Mouse (Mus musculus): ENCODE data around the gene Srgap3.

Srgap3 gene

GRCm38 (mm10) chr6:112852261-112853235 lies 94.5 kb downstream of the Srgap3 start:
- no peak for DNase-seq

GRCm38 (mm10) chr6:112850745-112851144 lies 96.3 kb downstream of the Srgap3 start:
- DNase-seq = peak; percentile 62

GRCm38 (mm10) chr6:112848629-112849180 lies 98.4 kb downstream of the Srgap3 start:
- DNase-seq = no peak

- no peak for DNase-seq
Observed at GRCm38 (mm10) chr6:112846863-112847262, 100.2 kb downstream of the Srgap3 start.

DNA sequence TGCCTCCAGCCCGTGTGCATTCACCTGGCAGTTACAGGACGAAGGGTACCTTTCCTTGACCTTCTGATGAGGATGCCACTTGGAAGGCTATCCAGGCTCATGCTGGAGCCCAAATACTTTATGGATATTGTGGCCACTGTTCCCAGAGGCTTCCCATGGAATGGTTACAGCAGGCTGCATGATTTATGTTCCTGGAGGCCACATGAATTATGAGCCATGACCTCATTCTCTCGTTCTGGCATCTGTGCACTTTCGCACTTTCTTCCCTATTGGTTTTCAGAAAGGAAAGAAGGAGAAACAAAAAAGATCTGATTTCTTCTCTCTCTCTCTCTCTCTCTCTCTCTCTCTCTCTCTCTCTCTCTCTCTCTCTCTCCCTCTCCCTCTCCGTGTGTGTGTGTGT lies 104.6 kb downstream of the Srgap3 start:
- no peak for DNase-seq

DNA sequence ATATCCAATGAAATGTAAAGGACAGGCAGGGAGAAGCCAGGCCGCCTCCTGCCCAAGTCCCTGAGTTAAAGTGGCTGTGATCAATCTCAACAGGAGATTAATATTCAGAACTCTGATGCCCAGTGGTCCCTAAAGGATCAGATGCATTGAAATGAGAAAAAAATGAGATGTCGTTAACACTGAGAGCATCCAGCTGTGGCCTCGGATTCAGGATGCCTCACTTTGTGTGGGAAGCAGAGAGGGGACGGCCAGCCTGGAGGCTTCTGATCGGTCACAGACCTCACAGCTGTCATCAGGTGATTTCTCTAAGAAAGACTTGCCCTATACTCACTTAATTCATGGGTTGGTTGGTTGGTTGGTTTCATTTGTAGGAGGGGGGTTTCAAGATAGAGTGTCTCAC lies 106.7 kb downstream of the Srgap3 start:
- DNase-seq = no peak

GRCm38 (mm10) chr6:112839391-112839790 lies 107.7 kb downstream of the Srgap3 start:
- DNase-seq = no peak

GRCm38 (mm10) chr6:112838879-112839278 lies 108.2 kb downstream of the Srgap3 start:
- DNase-seq = peak; percentile 70

DNA sequence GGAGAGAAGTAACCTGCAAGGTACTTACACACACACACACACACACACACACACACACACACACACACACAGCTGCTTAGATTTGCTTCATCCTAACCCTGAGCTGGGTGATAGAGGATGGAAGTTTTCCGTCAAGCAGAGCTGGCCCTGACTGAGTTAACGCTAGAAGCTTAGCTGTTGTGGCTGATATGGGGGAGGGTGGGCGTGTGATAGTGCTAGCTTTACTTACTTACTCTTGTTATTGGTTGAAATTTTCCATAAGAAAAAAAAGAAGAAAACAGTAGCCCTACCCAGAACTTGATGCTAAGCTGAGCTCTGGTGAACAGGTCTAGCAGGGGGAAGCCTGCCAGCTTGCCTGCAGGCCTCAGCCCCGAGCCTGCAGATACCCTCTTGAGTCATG lies 110.4 kb downstream of the Srgap3 start:
- DNase-seq = peak; percentile 64

- no peak for DNase-seq
Observed at GRCm38 (mm10) chr6:112835413-112835812, 111.7 kb downstream of the Srgap3 start.

DNA sequence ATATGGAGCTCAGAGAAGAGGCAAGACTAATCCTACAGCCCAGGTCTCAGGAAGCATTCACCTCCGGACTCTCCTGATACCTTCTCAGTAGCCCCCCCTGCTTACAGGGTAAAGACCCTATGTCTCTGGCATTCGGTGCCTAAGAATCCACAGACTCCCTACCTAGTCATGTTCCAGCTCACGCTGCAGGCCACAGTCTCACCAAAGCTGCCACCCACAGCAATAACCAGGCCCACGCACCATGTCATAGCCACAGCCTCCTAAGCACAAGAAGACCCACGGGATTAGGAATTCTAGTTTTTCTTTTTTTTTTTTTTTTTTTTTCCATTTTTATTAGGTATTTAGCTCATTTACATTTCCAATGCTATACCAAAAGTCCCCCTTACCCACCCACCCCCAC lies 112.6 kb downstream of the Srgap3 start:
- DNase-seq = peak; percentile 58

DNA sequence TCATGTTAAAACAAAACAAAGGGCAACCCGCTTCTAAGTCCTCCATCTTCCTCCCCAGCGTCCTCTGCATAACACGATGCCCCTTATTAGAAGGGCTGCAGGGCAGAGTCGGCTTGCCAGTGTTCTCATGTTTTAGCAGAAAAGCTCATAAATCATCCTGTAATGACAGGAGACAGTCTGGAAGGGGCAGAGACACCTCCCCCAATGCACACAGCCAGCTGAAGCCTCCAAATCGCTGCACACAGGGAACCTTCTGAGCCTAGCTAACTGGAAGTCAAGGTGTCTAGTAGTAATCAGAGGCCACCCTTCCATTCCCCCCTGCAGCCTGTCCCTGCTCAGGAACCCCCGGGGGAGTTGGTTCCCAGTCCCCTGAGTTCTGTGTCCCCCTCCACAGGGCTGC lies 113.3 kb downstream of the Srgap3 start:
- no peak for DNase-seq

DNA sequence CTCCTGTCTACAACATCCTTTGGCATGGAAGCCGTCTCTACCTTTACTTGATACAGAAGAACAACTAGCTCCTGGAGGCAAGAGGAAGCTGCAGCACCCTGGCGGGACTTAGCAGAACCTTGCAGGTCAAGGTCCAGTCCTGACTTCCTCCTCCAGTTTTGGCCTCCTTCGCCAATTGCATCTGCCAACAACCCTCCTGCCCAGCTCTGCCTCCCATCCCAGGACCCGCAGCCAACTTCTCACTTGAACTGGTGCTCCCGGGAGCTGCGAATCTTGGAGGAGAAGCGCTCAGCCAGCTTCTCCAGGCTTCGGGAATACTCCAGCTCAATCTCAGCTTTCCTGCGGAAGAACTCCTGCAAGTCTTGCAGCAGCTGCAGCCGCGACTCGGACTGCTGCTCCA lies 117.9 kb downstream of the Srgap3 start:
- no peak for DNase-seq

DNA sequence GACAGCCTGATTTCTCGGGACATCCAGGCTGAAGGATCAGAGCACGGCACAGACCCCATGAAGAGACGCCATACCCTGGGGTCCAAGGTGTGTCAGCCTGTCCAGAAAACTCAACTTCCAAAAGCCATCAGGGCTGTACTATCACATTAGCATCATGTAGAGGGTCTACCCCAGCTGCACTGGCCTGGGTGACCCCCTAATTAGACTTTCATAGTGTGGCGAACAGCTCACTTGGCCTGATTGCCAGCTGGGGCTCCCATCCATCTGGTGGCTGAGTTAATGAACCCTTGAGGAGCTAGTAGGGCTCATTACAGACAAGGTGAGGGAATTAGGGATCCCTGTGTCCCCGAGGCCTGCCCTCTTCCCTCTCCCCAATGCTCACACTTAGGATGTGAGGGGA lies 118.6 kb downstream of the Srgap3 start:
- DNase-seq = no peak

DNA sequence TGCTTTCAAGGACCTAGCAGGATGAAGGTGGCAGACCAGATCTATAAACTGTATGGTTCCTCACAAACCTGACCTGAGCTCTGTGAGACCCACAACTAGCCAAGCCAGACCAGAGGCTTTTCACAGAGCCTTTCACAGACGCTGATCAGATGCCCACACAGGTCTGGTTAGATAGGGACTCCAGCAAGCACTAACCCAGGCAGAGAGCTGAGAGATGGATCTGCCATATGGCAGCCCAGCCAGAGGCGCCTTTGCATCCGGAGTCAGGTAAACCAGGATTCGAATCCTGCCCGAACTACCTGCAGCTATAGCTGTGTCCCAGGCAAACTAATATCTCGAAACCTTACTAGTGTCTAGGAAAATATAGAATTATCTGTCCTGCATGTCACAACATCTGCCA lies 121.4 kb downstream of the Srgap3 start:
- DNase-seq = no peak

GRCm38 (mm10) chr6:112823096-112823495 lies 124.0 kb downstream of the Srgap3 start:
- DNase-seq = peak; percentile 91

DNA sequence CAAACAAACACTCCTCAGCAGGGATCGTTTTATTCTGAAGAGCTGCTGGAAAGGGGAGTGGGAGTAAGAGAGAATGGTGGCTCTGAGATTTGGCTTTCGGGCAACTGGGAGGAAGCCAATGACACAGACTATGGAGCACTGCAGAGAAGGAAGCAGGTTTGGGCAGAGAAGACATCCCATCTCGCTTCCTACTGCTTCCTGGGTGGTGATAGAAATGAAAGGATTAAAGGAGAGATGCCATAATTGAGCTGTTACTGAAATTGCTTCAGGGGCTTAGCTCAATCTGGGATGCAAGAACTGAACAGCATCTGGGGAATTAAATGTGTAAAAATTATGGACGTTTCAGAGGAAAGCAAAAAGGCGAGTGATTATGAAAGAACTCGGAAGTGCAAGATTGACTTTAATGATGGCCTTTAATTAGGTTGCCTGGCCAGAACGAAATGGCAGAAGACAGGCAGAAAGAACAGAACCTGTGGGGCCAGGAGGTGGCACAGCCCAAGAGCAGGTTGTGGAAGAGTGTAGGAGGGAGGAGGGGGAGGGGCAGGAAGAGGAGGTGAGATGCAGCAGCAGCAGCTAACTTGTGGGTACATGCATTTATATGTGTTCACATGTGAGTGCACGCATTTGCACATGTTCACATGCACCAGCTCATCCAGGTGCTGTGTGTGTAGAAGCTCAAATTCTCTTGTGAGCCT lies 126.6 kb downstream of the Srgap3 start:
- DNase-seq = peak; percentile 47

DNA sequence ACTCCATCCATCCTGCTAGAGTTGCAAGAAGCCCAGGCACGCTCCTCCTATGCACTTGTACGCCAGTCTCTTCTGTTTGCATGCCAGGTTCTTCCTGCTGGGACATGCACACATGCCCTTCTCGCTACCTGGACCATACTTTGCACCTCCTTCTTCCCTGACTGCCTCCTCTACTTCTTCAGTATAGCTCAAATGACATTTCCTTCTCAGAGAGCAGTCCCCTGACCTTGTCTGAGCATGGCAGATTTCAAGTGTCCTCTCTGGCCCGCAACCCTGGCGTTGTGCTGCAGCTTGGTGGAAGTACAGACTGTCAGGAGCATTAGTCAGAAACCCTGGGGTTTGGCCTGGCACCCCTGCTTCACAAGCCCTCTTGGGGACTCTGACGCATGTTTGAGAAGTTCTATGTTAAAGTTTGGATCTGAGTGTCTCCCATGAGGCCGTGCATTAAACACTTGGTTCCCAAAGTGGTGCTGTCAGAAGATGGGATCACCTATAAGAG lies 128.6 kb downstream of the Srgap3 start:
- DNase-seq = no peak

- no peak for DNase-seq
Observed at GRCm38 (mm10) chr6:112815604-112816003, 131.5 kb downstream of the Srgap3 start.

- no peak for DNase-seq
Observed at GRCm38 (mm10) chr6:112814525-112815086, 132.5 kb downstream of the Srgap3 start.

DNA sequence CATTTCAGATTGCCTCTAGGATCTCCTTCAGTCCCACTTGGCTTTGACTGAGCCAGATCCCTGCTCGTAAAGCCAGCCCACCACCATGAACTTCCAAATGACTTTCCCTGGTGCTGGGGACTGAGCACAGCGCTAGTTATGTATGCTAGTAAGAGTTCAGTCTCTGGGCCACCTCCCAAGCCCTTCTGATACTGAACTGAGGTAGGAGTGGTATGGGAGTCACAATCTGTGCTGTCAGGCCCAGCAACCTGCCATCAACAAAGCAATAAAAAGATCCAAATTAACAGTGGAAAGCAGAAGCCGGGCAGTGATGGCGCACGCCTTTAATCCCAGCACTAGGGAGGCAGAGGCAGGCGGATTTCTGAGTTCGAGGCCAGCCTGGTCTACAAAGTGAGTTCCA lies 134.2 kb downstream of the Srgap3 start:
- DNase-seq = peak; percentile 17

GRCm38 (mm10) chr6:112810521-112810830 lies 136.6 kb downstream of the Srgap3 start:
- DNase-seq = no peak
